Mouse (Mus musculus): Measurements from ENCODE around the gene Dnaaf1. TPM values are rescaled to one million over a fixed set of nuclear protein-coding genes. Genes with fewer than 3 reads are reported as not detected.

Gene Dnaaf1
- total and polyA plus RNA-seq, 3 experiments: 0.19 to 0.54 TPM; not detected in 1

GRCm38 (mm10) chr8:119545791-119546190 lies 29.2 kb upstream of the Dnaaf1 start:
- DNase-seq (ENCODE audit: low read depth, low spot score): no peak
- H3K36me3 ChIP-seq (ENCODE audit: control insufficient read depth in 1 of 2, insufficient read depth in 2 of 2, low read length in 2 of 2): peaks cover 0 to 15% of the 10 kb centered on the region in 2 experiments; a peak in 2 of 4 replicates
- no peak for TF ChIP-seq MXI1 (IDR thresholded peaks at IDR 0.05; ENCODE audit: low read depth, low read length)
- TF ChIP-seq HCFC1 (IDR thresholded peaks at IDR 0.05; ENCODE audit: low read depth, low read length): no peak

GRCm38 (mm10) chr8:119547019-119547691 lies 27.9 kb upstream of the Dnaaf1 start:
- Histone ChIP-seq H3K79me2 (ENCODE audit: control insufficient read depth, insufficient read depth, low read length, poor library complexity) (peaks cover 26% of the 10 kb centered on the region), H3K27ac (ENCODE audit: control insufficient read depth, low read depth, low read length) (no peak overlapping the region), H3K27me3 (ENCODE audit: control insufficient read depth in 1 of 2, insufficient read depth in 2 of 2, low read length in 2 of 2) (no peaks in the 10 kb centered on the region), H3K36me3 (ENCODE audit: control insufficient read depth in 1 of 2, insufficient read depth in 2 of 2, low read length in 2 of 2) (peaks cover 0 to 15% of the 10 kb centered on the region in 2 experiments; a peak in 2 of 4 replicates), H3K9ac (ENCODE audit: control insufficient read depth, low read depth, low read length, poor library complexity, severe bottlenecking) (no peak overlapping the region), H3K4me1 (ENCODE audit: control insufficient read depth in 1 of 2, insufficient read depth in 2 of 2, low read length in 2 of 2) (no peaks in the 10 kb centered on the region), H3K9me3 (replicated peaks; ENCODE audit: insufficient read depth, low read length) (no peaks in the 10 kb centered on the region), H3K4me3 (ENCODE audit: control insufficient read depth in 1 of 2, insufficient read depth in 1 of 2, low read depth in 2 of 2, low read length in 2 of 2) (no peak overlapping the region)
- no peak for TF ChIP-seq USF1 (IDR thresholded peaks at IDR 0.05; ENCODE audit: low read depth, low read length)
- no peak for TF ChIP-seq KAT2A (conservative IDR thresholded peaks at IDR 0.05; ENCODE audit: low read depth, low read length)
- TF ChIP-seq MYB (IDR thresholded peaks at IDR 0.05; ENCODE audit: low read depth, low read length): no peak
- TF ChIP-seq E2F4 (IDR thresholded peaks at IDR 0.05; ENCODE audit: borderline replicate concordance, low read depth, low read length): no peak
- TF ChIP-seq ZMIZ1 (IDR thresholded peaks at IDR 0.05; ENCODE audit: low read depth, low read length): no peak
- no peak for TF ChIP-seq CTCF (IDR thresholded peaks at IDR 0.05 in 2 of 3, conservative IDR thresholded peaks at IDR 0.05 in 1 of 3; ENCODE audit: control insufficient read depth in 1 of 3, insufficient read depth in 1 of 3, low read depth in 2 of 3, low read length in 3 of 3, poor library complexity in 1 of 3, severe bottlenecking in 1 of 3)
- TF ChIP-seq CHD2 (IDR thresholded peaks at IDR 0.05; ENCODE audit: low read length): no peak
- DNase-seq (ENCODE audit: low read depth, low spot score): no peak

More at GRCm38 (mm10) chr8:119545791-119546190, 29.2 kb upstream of the Dnaaf1 start:
- H3K4me1 ChIP-seq (ENCODE audit: control insufficient read depth in 1 of 2, insufficient read depth in 2 of 2, low read length in 2 of 2): no peaks in the 10 kb centered on the region
- no peaks in the 10 kb centered on the region for H3K27me3 ChIP-seq (ENCODE audit: control insufficient read depth in 1 of 2, insufficient read depth in 2 of 2, low read length in 2 of 2)
- no peaks in the 10 kb centered on the region for H3K9me3 ChIP-seq (replicated peaks; ENCODE audit: insufficient read depth, low read length)
- peaks cover 16% of the 10 kb centered on the region for H3K79me2 ChIP-seq (ENCODE audit: control insufficient read depth, insufficient read depth, low read length, poor library complexity)
- H3K27ac ChIP-seq (ENCODE audit: control insufficient read depth, low read depth, low read length): no peak overlapping the region
- no peak overlapping the region for H3K4me3 ChIP-seq (ENCODE audit: control insufficient read depth in 1 of 2, insufficient read depth in 1 of 2, low read depth in 2 of 2, low read length in 2 of 2)
- H3K9ac ChIP-seq (ENCODE audit: control insufficient read depth, low read depth, low read length, poor library complexity, severe bottlenecking): no peak overlapping the region

- no peak overlapping the region for H3K27ac ChIP-seq (ENCODE audit: control insufficient read depth, low read depth, low read length)
- no peak for TF ChIP-seq MXI1 (IDR thresholded peaks at IDR 0.05; ENCODE audit: low read depth, low read length)
- H3K36me3 ChIP-seq (ENCODE audit: control insufficient read depth in 1 of 2, insufficient read depth in 2 of 2, low read length in 2 of 2): peaks cover 0 to 9% of the 10 kb centered on the region in 2 experiments; a peak in 3 of 4 replicates
- DNase-seq (ENCODE audit: low read depth, low spot score): no peak
- no peak overlapping the region for H3K4me3 ChIP-seq (ENCODE audit: control insufficient read depth in 1 of 2, insufficient read depth in 1 of 2, low read depth in 2 of 2, low read length in 2 of 2)
- H3K9ac ChIP-seq (ENCODE audit: control insufficient read depth, low read depth, low read length, poor library complexity, severe bottlenecking): no peak overlapping the region
- no peaks in the 10 kb centered on the region for H3K4me1 ChIP-seq (ENCODE audit: control insufficient read depth in 1 of 2, insufficient read depth in 2 of 2, low read length in 2 of 2)
- no peaks in the 10 kb centered on the region for H3K27me3 ChIP-seq (ENCODE audit: control insufficient read depth in 1 of 2, insufficient read depth in 2 of 2, low read length in 2 of 2)
- H3K79me2 ChIP-seq (ENCODE audit: control insufficient read depth, insufficient read depth, low read length, poor library complexity): peaks cover 38% of the 10 kb centered on the region
- no peaks in the 10 kb centered on the region for H3K9me3 ChIP-seq (replicated peaks; ENCODE audit: insufficient read depth, low read length)
These were observed 26.4 kb upstream of the Dnaaf1 start for GRCm38 (mm10) chr8:119548560-119549113.

All from MEL (cell line).